Mouse (Mus musculus) granulocyte monocyte progenitor cell, adult 5-6 weeks (primary cell): Measurements from ENCODE around the gene Cc2d1a. TPM values are rescaled to one million over a fixed set of nuclear protein-coding genes. Genes with fewer than 3 reads are reported as not detected.
A peak's percentile ranks its signal among the peaks of the same experiment; 100 is the strongest.

Experiments
- ATAC-seq: replicated peaks from 2 replicates; pipeline ENCODE4 v1.8.0; 2016; ENCODE audit warnings: mild to moderate bottlenecking, moderate TSS enrichment, inconsistent platforms; ENCODE audit not compliant: poor library complexity, severe bottlenecking
- total RNA-seq, 2 experiments: library from RNA; stranded (forward) in 1 of 2; stranded (reverse) in 1 of 2; fragments of 200-712, 200-1000 nt in 1 of 2; fragments of >200 nt in 1 of 2; fragmentation: Nextera tagmentation in 1 of 2; gene quantifications; 2 replicates each; pipeline ENCODE4 v1.2.3; 2014 to 2017

The Cc2d1a gene
- total RNA-seq, 2 experiments from 2014 or later, result 9.0 to 11.8 TPM

GRCm38 (mm10) chr8:84106216-84107040 lies 41.3 kb downstream of the Cc2d1a start:
- no peak for ATAC-seq

GRCm38 (mm10) chr8:84105676-84106075 lies 42.1 kb downstream of the Cc2d1a start:
- ATAC-seq, result no peak

- ATAC-seq, result peak; percentile 94
These were observed 42.8 kb downstream of the Cc2d1a start, which contains the start of gene Dcaf15 for GRCm38 (mm10) chr8:84104697-84105609. Dcaf15 (minus strand) TSS chr8:84104768.

- peak; percentile 63 for ATAC-seq
These were observed 43.5 kb downstream of the Cc2d1a start for GRCm38 (mm10) chr8:84104221-84104620.

GRCm38 (mm10) chr8:84103601-84104000 lies 44.1 kb downstream of the Cc2d1a start:
- no peak for ATAC-seq

GRCm38 (mm10) chr8:84101476-84102270 lies 46.1 kb downstream of the Cc2d1a start:
- ATAC-seq, result no peak

- no peak for ATAC-seq
These were observed 49.4 kb downstream of the Cc2d1a start for GRCm38 (mm10) chr8:84098376-84098775.

- ATAC-seq, result no peak
These were observed 51.7 kb downstream of the Cc2d1a start for GRCm38 (mm10) chr8:84096061-84096460.

- ATAC-seq, result no peak
These were observed 57.2 kb downstream of the Cc2d1a start for GRCm38 (mm10) chr8:84090585-84090984.

- no peak for ATAC-seq
These were observed 58.5 kb downstream of the Cc2d1a start for GRCm38 (mm10) chr8:84089277-84089676.

GRCm38 (mm10) chr8:84087821-84088220 lies 59.9 kb downstream of the Cc2d1a start:
- ATAC-seq, result no peak

GRCm38 (mm10) chr8:84087156-84087555 lies 60.6 kb downstream of the Cc2d1a start:
- ATAC-seq, result no peak

GRCm38 (mm10) chr8:84084341-84085115 lies 63.2 kb downstream of the Cc2d1a start:
- no peak for ATAC-seq

- no peak for ATAC-seq
These were observed 63.9 kb downstream of the Cc2d1a start for GRCm38 (mm10) chr8:84083829-84084241.

Other genes starting within 250 kb of the Cc2d1a start
- 1.4 and 2.4 TPM in 2 replicates for gene Adgrl1, start 247.8 kb downstream of the Cc2d1a start, total RNA-seq (2014; fragmentation: Nextera tagmentation)
- 2.4 and 3.6 TPM in 2 replicates for gene Adgrl1, start 247.8 kb downstream of the Cc2d1a start, total RNA-seq (2017)
- not detected in 2 replicates for gene Gm10644, start 192.7 kb downstream of the Cc2d1a start, total RNA-seq (2014; fragmentation: Nextera tagmentation)
- gene Gm10644, start 192.7 kb downstream of the Cc2d1a start, total RNA-seq (2017), result not detected in 2 replicates
- 36.8 and 53.8 TPM in 2 replicates for gene Asf1b, start 192.4 kb downstream of the Cc2d1a start, total RNA-seq (2014; fragmentation: Nextera tagmentation)
- gene Asf1b, start 192.4 kb downstream of the Cc2d1a start, total RNA-seq (2017), result 29.8 and 33.2 TPM in 2 replicates
- 36.4 and 39.3 TPM in 2 replicates for gene Prkaca, start 174.9 kb downstream of the Cc2d1a start, total RNA-seq (2014; fragmentation: Nextera tagmentation)
- 18.2 and 20.3 TPM in 2 replicates for gene Prkaca, start 174.9 kb downstream of the Cc2d1a start, total RNA-seq (2017)
- 58.8 and 66.1 TPM in 2 replicates for gene Samd1, start 150.3 kb downstream of the Cc2d1a start, total RNA-seq (2014; fragmentation: Nextera tagmentation)
- 37.5 and 60.0 TPM in 2 replicates for gene Samd1, start 150.3 kb downstream of the Cc2d1a start, total RNA-seq (2017)
- gene 1700067K01Rik, start 146.4 kb downstream of the Cc2d1a start, total RNA-seq (2014; fragmentation: Nextera tagmentation), result 2.3 TPM in 1 of 2 replicates, not detected in the other
- gene 1700067K01Rik, start 146.4 kb downstream of the Cc2d1a start, total RNA-seq (2017), result not detected in 2 replicates
- gene 2210011C24Rik, start 135.8 kb downstream of the Cc2d1a start, total RNA-seq (2014; fragmentation: Nextera tagmentation), result not detected in 2 replicates
- not detected in 2 replicates for gene 2210011C24Rik, start 135.8 kb downstream of the Cc2d1a start, total RNA-seq (2017)
- not detected in 2 replicates for gene Palm3, start 126.5 kb downstream of the Cc2d1a start, total RNA-seq (2014; fragmentation: Nextera tagmentation)
- gene Palm3, start 126.5 kb downstream of the Cc2d1a start, total RNA-seq (2017), result not detected in 2 replicates
- gene Il27ra, start 105.3 kb downstream of the Cc2d1a start, total RNA-seq (2014; fragmentation: Nextera tagmentation), result 0.88 and 0.90 TPM in 2 replicates
- 1.4 and 1.9 TPM in 2 replicates for gene Il27ra, start 105.3 kb downstream of the Cc2d1a start, total RNA-seq (2017)
- gene Rln3, start 102.9 kb downstream of the Cc2d1a start, total RNA-seq (2014; fragmentation: Nextera tagmentation), result not detected in 2 replicates
- gene Rln3, start 102.9 kb downstream of the Cc2d1a start, total RNA-seq (2017), result not detected in 2 replicates
- gene Gm10643, start 82.8 kb downstream of the Cc2d1a start, total RNA-seq (2014; fragmentation: Nextera tagmentation), result 0.90 and 1.5 TPM in 2 replicates
- 0.34 and 1.8 TPM in 2 replicates for gene Gm10643, start 82.8 kb downstream of the Cc2d1a start, total RNA-seq (2017)
- gene Rfx1, start 81.1 kb downstream of the Cc2d1a start, total RNA-seq (2014; fragmentation: Nextera tagmentation), result 6.9 and 13.6 TPM in 2 replicates
- 3.1 and 4.3 TPM in 2 replicates for gene Rfx1, start 81.1 kb downstream of the Cc2d1a start, total RNA-seq (2017)
- gene Dcaf15, start 43.2 kb downstream of the Cc2d1a start, total RNA-seq (2014; fragmentation: Nextera tagmentation), result 19.9 and 23.9 TPM in 2 replicates
- gene Dcaf15, start 43.2 kb downstream of the Cc2d1a start, total RNA-seq (2017), result 15.2 and 16.9 TPM in 2 replicates
- gene Podnl1, start 21.9 kb downstream of the Cc2d1a start, total RNA-seq (2014; fragmentation: Nextera tagmentation), result 0.41 TPM in 1 of 2 replicates, not detected in the other
- 0.26 TPM in 1 of 2 replicates, not detected in the other for gene Podnl1, start 21.9 kb downstream of the Cc2d1a start, total RNA-seq (2017)
- gene 4930432K21Rik, start 89 bp upstream of the Cc2d1a start, total RNA-seq (2014; fragmentation: Nextera tagmentation), result 1.2 TPM in 1 of 2 replicates, not detected in the other
- 1.2 and 1.8 TPM in 2 replicates for gene 4930432K21Rik, start 89 bp upstream of the Cc2d1a start, total RNA-seq (2017)
- gene Nanos3, start 37.3 kb upstream of the Cc2d1a start, total RNA-seq (2014; fragmentation: Nextera tagmentation), result 3.5 and 9.6 TPM in 2 replicates
- gene Nanos3, start 37.3 kb upstream of the Cc2d1a start, total RNA-seq (2017), result not detected in 2 replicates
- gene Zswim4, start 89.1 kb upstream of the Cc2d1a start, total RNA-seq (2014; fragmentation: Nextera tagmentation), result 4.6 and 8.1 TPM in 2 replicates
- 4.5 and 4.8 TPM in 2 replicates for gene Zswim4, start 89.1 kb upstream of the Cc2d1a start, total RNA-seq (2017)
- 145 and 151 TPM in 2 replicates for gene D8Ertd738e, start 101.8 kb upstream of the Cc2d1a start, total RNA-seq (2014; fragmentation: Nextera tagmentation)
- 66.2 and 88.3 TPM in 2 replicates for gene D8Ertd738e, start 101.8 kb upstream of the Cc2d1a start, total RNA-seq (2017)
- 18.6 and 30.7 TPM in 2 replicates for gene Mri1, start 109.4 kb upstream of the Cc2d1a start, total RNA-seq (2014; fragmentation: Nextera tagmentation)
- gene Mri1, start 109.4 kb upstream of the Cc2d1a start, total RNA-seq (2017), result 14.0 and 26.3 TPM in 2 replicates
- 9.8 and 20.0 TPM in 2 replicates for gene Ccdc130, start 122.4 kb upstream of the Cc2d1a start, total RNA-seq (2014; fragmentation: Nextera tagmentation)
- 10.6 and 10.8 TPM in 2 replicates for gene Ccdc130, start 122.4 kb upstream of the Cc2d1a start, total RNA-seq (2017)
- gene Cacna1a, start 240.5 kb upstream of the Cc2d1a start, total RNA-seq (2014; fragmentation: Nextera tagmentation), result 1.5 and 6.3 TPM in 2 replicates
- gene Cacna1a, start 240.5 kb upstream of the Cc2d1a start, total RNA-seq (2017), result 0.57 and 7.0 TPM in 2 replicates